Comparison of ENCODE assay signal across 8 mouse cellular contexts in the genomic region with DNA sequence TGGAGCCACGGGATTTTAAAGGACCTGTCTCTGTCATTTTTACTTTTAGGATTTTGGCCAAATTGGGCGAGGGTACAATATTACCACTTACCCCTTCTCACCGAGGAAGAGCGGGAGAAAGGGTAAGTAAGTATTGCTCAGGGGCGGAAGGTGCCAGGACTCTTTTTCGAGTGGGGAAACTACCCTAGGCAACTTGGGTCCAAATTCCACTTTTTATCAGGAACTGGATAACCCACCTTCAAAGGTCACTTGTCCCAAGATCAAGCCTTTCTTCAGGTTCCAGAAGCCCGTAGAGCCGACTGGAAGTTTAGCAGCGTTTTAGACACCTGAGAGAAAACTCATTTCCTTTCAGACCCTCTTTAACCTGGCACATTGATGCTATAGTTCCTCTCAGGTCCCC. TPM values are rescaled to one million over a fixed set of nuclear protein-coding genes. Genes with fewer than 3 reads are reported as not detected.
DNase-seq lines count a peak whose midpoint lies in the region; ATAC-seq and TF ChIP-seq lines count a peak whose summit lies in the region.

No protein-coding gene starts in this region.

- no peak for ATAC-seq in embryonic facial prominence, embryonic 13.5 days (ENCODE audit: insufficient number of reproducible peaks, insufficient read depth, low FRiP score, low TSS enrichment, low read depth)
- peak; percentile 66 for ATAC-seq in intestine, embryonic 16.5 days
- ATAC-seq in activated CD4-positive, CD25-positive, alpha-beta regulatory T cell, adult 4 months: no peak

- H3K36me3 ChIP-seq in embryonic facial prominence, embryonic 13.5 days: no peaks in the 10 kb centered on the region
- H3K36me3 ChIP-seq in intestine, embryonic 16.5 days (ENCODE audit: control insufficient read depth, insufficient read depth, low read length): no peaks in the 10 kb centered on the region

- H3K4me1 ChIP-seq in lung, adult 2 months (ENCODE audit: control insufficient read depth, insufficient read depth, low read length): no peaks in the 10 kb centered on the region; the same call in 1 of the 2 replicates
- peaks cover 3% of the 10 kb centered on the region; the same call in 1 of the 2 replicates for H3K4me1 ChIP-seq in embryonic facial prominence, embryonic 13.5 days
- H3K4me1 ChIP-seq in intestine, embryonic 16.5 days (ENCODE audit: control insufficient read depth, insufficient read depth, low read length): no peaks in the 10 kb centered on the region; the same call in 1 of the 2 replicates
- H3K4me1 ChIP-seq in olfactory bulb, adult 2 months (ENCODE audit: control insufficient read depth, insufficient read depth, low read length): no peaks in the 10 kb centered on the region

- TF ChIP-seq CTCF in lung, adult 2 months (IDR thresholded peaks at IDR 0.05; ENCODE audit: insufficient read depth, low read length): no peak
- no peak for TF ChIP-seq CTCF in olfactory bulb, adult 2 months (IDR thresholded peaks at IDR 0.05; ENCODE audit: insufficient read depth, low read depth, low read length)

- no peaks in the 10 kb centered on the region for H3K27me3 ChIP-seq in embryonic facial prominence, embryonic 13.5 days
- no peaks in the 10 kb centered on the region for H3K27me3 ChIP-seq in intestine, embryonic 16.5 days (replicated peaks; ENCODE audit: control insufficient read depth, insufficient read depth, low read length)

- H3K27ac ChIP-seq in embryonic facial prominence, embryonic 13.5 days: peak overlapping the region; percentile 74
- peak overlapping the region; percentile 85 for H3K27ac ChIP-seq in intestine, embryonic 16.5 days (ENCODE audit: low read length)
- H3K27ac ChIP-seq in olfactory bulb, adult 2 months (ENCODE audit: insufficient read depth, low read depth, low read length): no peak overlapping the region; the same call in 1 of the 2 replicates

- TF ChIP-seq POLR2A in lung, adult 2 months (IDR thresholded peaks at IDR 0.05; ENCODE audit: borderline replicate concordance, extremely low read depth, low read depth, low read length): no peak
- no peak for TF ChIP-seq POLR2A in olfactory bulb, adult 2 months (IDR thresholded peaks at IDR 0.05; ENCODE audit: insufficient read depth, low read depth, low read length)

- DNase-seq in lung, adult 2 months: no peak
- DNase-seq in lung, postnatal 14 days: no peak
- DNase-seq in ovary, postnatal 36 days (ENCODE audit: low spot score): no peak
- no peak for DNase-seq in testis, postnatal 10 days (ENCODE audit: low spot score)

- H3K9ac ChIP-seq in embryonic facial prominence, embryonic 13.5 days: peak overlapping the region; percentile 87
- peak overlapping the region; percentile 86 for H3K9ac ChIP-seq in intestine, embryonic 16.5 days (ENCODE audit: low read depth, low read length)

- WGBS in lung, adult 2 months: 7% methylated on average over 9 of the region's 9 CpGs
- 17% methylated on average over 9 of the region's 9 CpGs for WGBS in embryonic facial prominence, embryonic 13.5 days
- WGBS in intestine, embryonic 16.5 days: 8% methylated on average over 9 of the region's 9 CpGs
- 9% methylated on average over 9 of the region's 9 CpGs for WGBS in olfactory bulb, adult 2 months

- peak overlapping the region; percentile 73 for H3K4me2 ChIP-seq in embryonic facial prominence, embryonic 13.5 days
- H3K4me2 ChIP-seq in intestine, embryonic 16.5 days (ENCODE audit: low read depth, low read length): peak overlapping the region; percentile 63

- H3K9me3 ChIP-seq in embryonic facial prominence, embryonic 13.5 days: no peaks in the 10 kb centered on the region
- H3K9me3 ChIP-seq in intestine, embryonic 16.5 days (ENCODE audit: control insufficient read depth, low read length): no peaks in the 10 kb centered on the region

- peak overlapping the region; percentile 84 for H3K4me3 ChIP-seq in lung, adult 2 months (replicated peaks; ENCODE audit: extremely low read depth, low read depth, low read length)
- H3K4me3 ChIP-seq in embryonic facial prominence, embryonic 13.5 days: peak overlapping the region; percentile 78
- H3K4me3 ChIP-seq in intestine, embryonic 16.5 days (ENCODE audit: low read length): peak overlapping the region; percentile 71
- H3K4me3 ChIP-seq in olfactory bulb, adult 2 months (ENCODE audit: insufficient read depth, low read depth, low read length): peak overlapping the region; percentile 77

RNA-seq across cellular contexts. Expression of gene Immp2l, which starts 0.6 kb away (rescaled TPM):
- 1.5 and 2.4 TPM in 2 replicates for polyA plus RNA-seq in lung, adult 2 months (2012; rRNA removed)
- 14.1 and 16.6 TPM in 2 replicates for polyA plus RNA-seq in embryonic facial prominence, embryonic 13.5 days (2015; fragmentation: Nextera tagmentation; extraction: Ambion mirVana)
- 36.8 TPM in 2 replicates for polyA plus RNA-seq in intestine, embryonic 16.5 days (2015; fragmentation: Nextera tagmentation; extraction: Ambion mirVana)
- polyA plus RNA-seq in olfactory bulb, adult 2 months (2012; ENCODE audit: insufficient read depth, insufficient read length, low replicate concordance, missing spikeins): not detected in 2 replicates
- polyA plus RNA-seq in activated CD4-positive, CD25-positive, alpha-beta regulatory T cell, adult 4 months (2017; shearing (Covaris generic)): 10 to 100 TPM; 13.8 to 18.7 TPM
